Mouse (Mus musculus): ENCODE measurements at regions not wholly inside any gene's neighbourhood (a gene's known extent, or its start where the extent isn't known, plus 50 kb on each side); places are given as distances from the start of the nearest gene placed in this dataset.

DNA sequence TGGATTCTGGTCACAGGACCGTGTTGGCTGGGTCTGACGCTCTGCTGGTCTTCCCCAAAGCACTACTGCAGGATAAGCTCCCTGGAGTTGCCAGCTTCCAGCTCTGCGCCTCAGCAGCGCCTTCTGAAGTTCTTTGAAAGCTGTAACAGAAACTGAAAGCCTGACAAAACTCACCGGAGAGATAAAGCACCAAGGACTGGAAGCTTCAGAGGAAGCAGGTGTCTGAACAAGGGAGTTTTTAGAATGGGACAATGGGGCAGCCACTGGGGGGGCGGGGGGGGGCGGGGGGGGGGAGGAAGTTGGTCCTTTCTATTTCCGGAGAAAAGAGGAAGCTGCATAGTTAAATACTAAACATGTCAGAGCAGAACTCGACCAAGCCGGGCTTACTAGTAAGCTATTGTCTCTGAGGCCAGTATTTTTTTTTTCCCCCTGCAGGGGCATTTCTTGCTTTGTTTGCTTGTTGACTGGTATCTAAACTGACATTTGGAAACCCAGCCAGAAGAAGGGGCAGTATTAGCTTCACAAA lies 180.8 kb upstream of the Klf7 start:
- H3K4me1 ChIP-seq (ENCODE audit: control insufficient read depth, insufficient read depth, low read length), result peaks cover 11% of the 10 kb centered on the region
- 24% methylated on average over 8 of the region's 10 CpGs for WGBS
- no peak overlapping the region for H3K27ac ChIP-seq (ENCODE audit: insufficient read depth, low read depth, low read length)
- no peak overlapping the region for H3K4me3 ChIP-seq (ENCODE audit: insufficient read depth, low read depth, low read length)
- TF ChIP-seq CTCF (IDR thresholded peaks at IDR 0.05; ENCODE audit: insufficient read depth, low read depth, low read length) (no peak), POLR2A (IDR thresholded peaks at IDR 0.05; ENCODE audit: insufficient read depth, low read depth, low read length) (no peak)

DNA sequence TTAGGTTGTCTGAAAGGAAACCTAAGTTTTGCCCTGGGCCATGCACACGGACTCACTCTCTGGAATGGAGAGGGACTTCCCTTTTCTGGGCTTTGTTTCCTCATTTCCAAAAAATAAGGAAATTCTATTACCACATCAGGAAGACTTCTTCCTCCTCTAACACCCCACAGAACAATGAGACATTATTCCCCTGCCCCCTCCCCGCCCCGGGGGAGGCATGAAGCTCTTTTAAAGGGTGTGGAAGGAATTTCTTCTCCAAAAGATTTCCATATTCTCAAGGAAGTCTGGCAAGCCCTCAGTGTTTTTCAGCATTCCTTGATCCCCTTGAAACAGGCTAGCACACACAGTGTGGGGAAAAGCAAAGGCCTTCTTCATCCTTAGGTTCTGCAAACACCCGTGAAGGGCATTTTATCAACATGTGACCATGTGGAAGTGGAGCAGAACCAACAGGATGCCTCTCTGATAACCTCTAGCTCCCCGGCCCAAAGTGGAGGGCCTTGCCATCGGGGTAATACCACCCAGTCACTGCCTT lies 179.5 kb upstream of the Klf7 start:
- Histone ChIP-seq H3K4me1 (ENCODE audit: control insufficient read depth, insufficient read depth, low read length) (peaks cover 11% of the 10 kb centered on the region), H3K27ac (ENCODE audit: insufficient read depth, low read depth, low read length) (no peak overlapping the region), H3K4me3 (ENCODE audit: insufficient read depth, low read depth, low read length) (no peak overlapping the region)
- WGBS, result 75% methylated on average over 6 of the region's 6 CpGs
- no peak for TF ChIP-seq CTCF (IDR thresholded peaks at IDR 0.05; ENCODE audit: insufficient read depth, low read depth, low read length)
- TF ChIP-seq POLR2A (IDR thresholded peaks at IDR 0.05; ENCODE audit: insufficient read depth, low read depth, low read length), result no peak

GRCm38 (mm10) chr1:64300951-64301529 lies 179.0 kb upstream of the Klf7 start:
- no peak overlapping the region for H3K4me3 ChIP-seq (ENCODE audit: insufficient read depth, low read depth, low read length)
- peaks cover 11% of the 10 kb centered on the region for H3K4me1 ChIP-seq (ENCODE audit: control insufficient read depth, insufficient read depth, low read length)
- H3K27ac ChIP-seq (ENCODE audit: insufficient read depth, low read depth, low read length), result no peak overlapping the region
- TF ChIP-seq CTCF (IDR thresholded peaks at IDR 0.05; ENCODE audit: insufficient read depth, low read depth, low read length) (no peak), POLR2A (IDR thresholded peaks at IDR 0.05; ENCODE audit: insufficient read depth, low read depth, low read length) (no peak)
- WGBS, result 90% methylated on average over 8 of the region's 8 CpGs

- 70% methylated on average over 2 of the region's 2 CpGs for WGBS
- Histone ChIP-seq H3K4me1 (ENCODE audit: control insufficient read depth, insufficient read depth, low read length) (peaks cover 3% of the 10 kb centered on the region; the same call in 1 of the 2 replicates), H3K4me3 (ENCODE audit: insufficient read depth, low read depth, low read length) (no peak overlapping the region), H3K27ac (ENCODE audit: insufficient read depth, low read depth, low read length) (no peak overlapping the region)
- TF ChIP-seq CTCF (IDR thresholded peaks at IDR 0.05; ENCODE audit: insufficient read depth, low read depth, low read length), result no peak
- no peak for TF ChIP-seq POLR2A (IDR thresholded peaks at IDR 0.05; ENCODE audit: insufficient read depth, low read depth, low read length)
These were observed 176.9 kb upstream of the Klf7 start for GRCm38 (mm10) chr1:64298950-64299349.

DNA sequence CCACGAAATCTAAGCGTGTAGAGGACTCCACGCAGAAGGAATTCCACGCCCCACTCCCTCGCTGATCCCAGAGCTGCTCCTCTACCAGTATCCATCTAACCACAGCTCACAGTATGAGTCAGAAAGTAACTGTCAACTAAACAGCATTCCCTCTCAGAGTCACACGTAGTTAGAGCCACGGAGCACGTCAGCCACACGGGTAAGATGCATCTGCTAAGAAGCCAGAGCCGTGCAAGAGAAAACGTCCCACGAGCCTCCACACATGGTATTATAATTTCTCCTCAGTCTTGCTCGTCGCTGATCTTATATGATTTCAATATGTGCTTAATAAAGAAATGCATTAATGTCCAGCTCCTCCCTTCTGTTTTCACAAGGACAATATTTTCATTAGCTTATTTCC lies 176.1 kb upstream of the Klf7 start:
- Histone ChIP-seq H3K4me1 (ENCODE audit: control insufficient read depth, insufficient read depth, low read length) (peaks cover 3% of the 10 kb centered on the region; the same call in 1 of the 2 replicates), H3K27ac (ENCODE audit: insufficient read depth, low read depth, low read length) (no peak overlapping the region), H3K4me3 (ENCODE audit: insufficient read depth, low read depth, low read length) (no peak overlapping the region)
- WGBS, result 72% methylated on average over 14 of the region's 14 CpGs
- no peak for TF ChIP-seq CTCF (IDR thresholded peaks at IDR 0.05; ENCODE audit: insufficient read depth, low read depth, low read length)
- TF ChIP-seq POLR2A (IDR thresholded peaks at IDR 0.05; ENCODE audit: insufficient read depth, low read depth, low read length), result no peak

DNA sequence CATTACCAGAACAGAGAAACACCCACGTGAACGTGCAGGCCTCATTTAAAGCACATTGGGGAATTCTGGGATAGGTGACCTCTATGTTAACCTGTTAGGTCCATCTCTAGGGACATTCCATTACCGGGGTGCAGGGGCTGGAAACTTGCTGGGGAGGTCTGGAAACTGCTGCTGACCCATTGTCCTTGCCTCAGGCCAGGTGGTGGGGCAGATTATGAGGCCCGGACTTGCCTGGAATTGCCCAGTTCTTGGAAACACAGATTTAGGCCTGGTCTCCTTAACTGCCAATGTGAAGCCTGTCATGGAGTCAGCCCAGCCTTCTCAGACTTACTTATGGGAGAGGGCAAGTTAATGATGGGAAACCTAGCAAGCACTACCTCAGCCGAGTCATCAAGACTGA lies 175.3 kb upstream of the Klf7 start:
- H3K27ac ChIP-seq (ENCODE audit: insufficient read depth, low read depth, low read length), result no peak overlapping the region

GRCm38 (mm10) chr1:64295512-64295945 lies 173.4 kb upstream of the Klf7 start:
- 46% methylated on average over 6 of the region's 6 CpGs for WGBS
- TF ChIP-seq CTCF (IDR thresholded peaks at IDR 0.05; ENCODE audit: insufficient read depth, low read depth, low read length), result no peak
- no peak for TF ChIP-seq POLR2A (IDR thresholded peaks at IDR 0.05; ENCODE audit: insufficient read depth, low read depth, low read length)

More for the DNA sequence above, 175.3 kb upstream of the Klf7 start:
- TF ChIP-seq POLR2A (IDR thresholded peaks at IDR 0.05; ENCODE audit: insufficient read depth, low read depth, low read length) (no peak), CTCF (IDR thresholded peaks at IDR 0.05; ENCODE audit: insufficient read depth, low read depth, low read length) (no peak)
- WGBS, result 92% methylated on average over 5 of the region's 5 CpGs
- Histone ChIP-seq H3K4me1 (ENCODE audit: control insufficient read depth, insufficient read depth, low read length) (no peaks in the 10 kb centered on the region), H3K4me3 (ENCODE audit: insufficient read depth, low read depth, low read length) (no peak overlapping the region)

DNA sequence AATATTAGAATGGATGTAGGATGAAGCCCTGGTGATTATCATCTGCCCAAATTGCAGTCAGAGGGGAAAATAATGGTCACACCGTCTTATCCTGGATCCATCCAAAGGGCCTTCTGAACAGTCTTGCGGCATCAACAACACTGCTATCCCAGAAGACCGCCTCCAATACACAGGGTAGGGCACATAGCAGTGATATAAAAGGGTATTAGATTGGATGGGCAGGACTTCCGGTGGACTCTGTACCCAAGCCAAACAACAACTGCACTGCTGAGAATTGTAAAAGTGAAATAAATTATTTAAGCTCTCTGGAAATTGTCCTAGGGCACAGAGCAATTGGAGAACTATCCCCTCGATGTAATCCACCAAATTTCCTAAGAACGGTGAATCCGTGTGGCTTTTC lies 173.0 kb upstream of the Klf7 start:
- Histone ChIP-seq H3K4me3 (ENCODE audit: insufficient read depth, low read depth, low read length) (no peak overlapping the region), H3K27ac (ENCODE audit: insufficient read depth, low read depth, low read length) (no peak overlapping the region), H3K4me1 (ENCODE audit: control insufficient read depth, insufficient read depth, low read length) (no peaks in the 10 kb centered on the region)
- WGBS, result 81% methylated on average over 7 of the region's 7 CpGs
- TF ChIP-seq POLR2A (IDR thresholded peaks at IDR 0.05; ENCODE audit: insufficient read depth, low read depth, low read length), result no peak

More at GRCm38 (mm10) chr1:64295512-64295945, 173.4 kb upstream of the Klf7 start:
- H3K4me3 ChIP-seq (ENCODE audit: insufficient read depth, low read depth, low read length), result no peak overlapping the region
- no peak overlapping the region for H3K27ac ChIP-seq (ENCODE audit: insufficient read depth, low read depth, low read length)
- no peaks in the 10 kb centered on the region for H3K4me1 ChIP-seq (ENCODE audit: control insufficient read depth, insufficient read depth, low read length)

DNA sequence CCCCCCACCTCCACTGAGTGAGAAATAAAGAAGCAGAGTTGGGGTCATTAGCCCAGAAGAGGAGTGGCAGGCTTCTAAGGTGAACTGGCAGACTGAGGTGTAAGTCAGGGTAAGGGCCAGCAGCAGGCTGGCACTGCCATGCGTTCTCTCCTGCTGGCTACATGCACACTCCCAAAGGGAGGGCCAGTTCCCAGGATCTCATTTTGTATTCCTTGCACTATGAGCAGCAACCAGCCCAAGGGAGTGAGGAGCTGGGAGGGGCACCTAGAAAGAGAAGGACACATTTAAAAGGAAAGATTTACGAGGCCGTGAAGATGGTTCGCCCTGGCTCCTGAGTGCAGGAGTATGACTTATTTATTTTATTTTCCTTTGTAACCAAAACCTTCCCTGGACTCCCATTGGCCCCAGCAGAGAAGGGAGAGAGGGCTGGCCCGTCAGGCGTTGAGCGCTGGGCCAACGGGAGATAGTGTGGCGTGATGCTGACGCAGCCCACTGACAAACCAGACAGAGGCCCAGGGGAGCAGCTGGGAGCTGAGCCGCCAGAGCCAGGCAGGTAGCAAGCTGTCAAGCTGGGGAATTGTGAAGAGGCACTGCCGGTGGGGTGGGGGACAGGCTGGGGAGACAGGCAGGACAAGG lies 166.8 kb upstream of the Klf7 start:
- 80% methylated on average over 12 of the region's 12 CpGs for WGBS
- no peak for TF ChIP-seq POLR2A (IDR thresholded peaks at IDR 0.05; ENCODE audit: insufficient read depth, low read depth, low read length)
- TF ChIP-seq CTCF (IDR thresholded peaks at IDR 0.05; ENCODE audit: insufficient read depth, low read depth, low read length), result no peak
- Histone ChIP-seq H3K4me1 (ENCODE audit: control insufficient read depth, insufficient read depth, low read length) (no peaks in the 10 kb centered on the region), H3K27ac (ENCODE audit: insufficient read depth, low read depth, low read length) (no peak overlapping the region), H3K4me3 (ENCODE audit: insufficient read depth, low read depth, low read length) (no peak overlapping the region)
